Mouse (Mus musculus): Measurements from ENCODE around the gene Ptger1. TPM values are rescaled to one million over a fixed set of nuclear protein-coding genes. Genes with fewer than 3 reads are reported as not detected.

The Ptger1 gene
- 7.2 and 10.8 TPM in 2 replicates for total RNA-seq (2017)

- ATAC-seq (ENCODE audit: extremely low read depth, insufficient number of reproducible peaks, low FRiP score, poor library complexity, severe bottlenecking): no peak
Measured at GRCm38 (mm10) chr8:83665969-83666865, at the start of gene Ptger1. TSS of gene Ptger1 (plus strand) at chr8:83666678.

- ATAC-seq (ENCODE audit: extremely low read depth, insufficient number of reproducible peaks, low FRiP score, poor library complexity, severe bottlenecking): no peak
Measured at GRCm38 (mm10) chr8:83617111-83617510, 49.4 kb upstream of the Ptger1 start.

- ATAC-seq (ENCODE audit: extremely low read depth, insufficient number of reproducible peaks, low FRiP score, poor library complexity, severe bottlenecking): no peak
Measured at GRCm38 (mm10) chr8:83618566-83618965, 47.9 kb upstream of the Ptger1 start.

- ATAC-seq (ENCODE audit: extremely low read depth, insufficient number of reproducible peaks, low FRiP score, poor library complexity, severe bottlenecking): no peak
Measured at GRCm38 (mm10) chr8:83619568-83620285, 46.8 kb upstream of the Ptger1 start.

GRCm38 (mm10) chr8:83621691-83622388 lies 44.6 kb upstream of the Ptger1 start:
- ATAC-seq (ENCODE audit: extremely low read depth, insufficient number of reproducible peaks, low FRiP score, poor library complexity, severe bottlenecking): no peak

- peak; percentile 90 for ATAC-seq (ENCODE audit: extremely low read depth, insufficient number of reproducible peaks, low FRiP score, poor library complexity, severe bottlenecking)
Measured at GRCm38 (mm10) chr8:83622389-83622989, 44.0 kb upstream of the Ptger1 start.

- ATAC-seq (ENCODE audit: extremely low read depth, insufficient number of reproducible peaks, low FRiP score, poor library complexity, severe bottlenecking): no peak
Measured at GRCm38 (mm10) chr8:83623549-83623948, 42.9 kb upstream of the Ptger1 start.

GRCm38 (mm10) chr8:83624739-83625138 lies 41.7 kb upstream of the Ptger1 start:
- ATAC-seq (ENCODE audit: extremely low read depth, insufficient number of reproducible peaks, low FRiP score, poor library complexity, severe bottlenecking): no peak

- no peak for ATAC-seq (ENCODE audit: extremely low read depth, insufficient number of reproducible peaks, low FRiP score, poor library complexity, severe bottlenecking)
Measured at GRCm38 (mm10) chr8:83625676-83626299, 40.7 kb upstream of the Ptger1 start.

- ATAC-seq (ENCODE audit: extremely low read depth, insufficient number of reproducible peaks, low FRiP score, poor library complexity, severe bottlenecking): no peak
Measured at GRCm38 (mm10) chr8:83632083-83632707, 34.3 kb upstream of the Ptger1 start.

GRCm38 (mm10) chr8:83638856-83639255 lies 27.6 kb upstream of the Ptger1 start:
- no peak for ATAC-seq (ENCODE audit: extremely low read depth, insufficient number of reproducible peaks, low FRiP score, poor library complexity, severe bottlenecking)

GRCm38 (mm10) chr8:83639649-83640048 lies 26.8 kb upstream of the Ptger1 start:
- ATAC-seq (ENCODE audit: extremely low read depth, insufficient number of reproducible peaks, low FRiP score, poor library complexity, severe bottlenecking): no peak

GRCm38 (mm10) chr8:83647511-83647910 lies 19.0 kb upstream of the Ptger1 start:
- ATAC-seq (ENCODE audit: extremely low read depth, insufficient number of reproducible peaks, low FRiP score, poor library complexity, severe bottlenecking): no peak

- no peak for ATAC-seq (ENCODE audit: extremely low read depth, insufficient number of reproducible peaks, low FRiP score, poor library complexity, severe bottlenecking)
Measured at GRCm38 (mm10) chr8:83648031-83648430, 18.4 kb upstream of the Ptger1 start.

- no peak for ATAC-seq (ENCODE audit: extremely low read depth, insufficient number of reproducible peaks, low FRiP score, poor library complexity, severe bottlenecking)
Measured at GRCm38 (mm10) chr8:83649699-83650098, 16.8 kb upstream of the Ptger1 start.

GRCm38 (mm10) chr8:83652030-83652743 lies 14.3 kb upstream of the Ptger1 start, which contains the start of gene Gipc1:
TSS of gene Gipc1 (plus strand) at chr8:83652677.
- ATAC-seq (ENCODE audit: extremely low read depth, insufficient number of reproducible peaks, low FRiP score, poor library complexity, severe bottlenecking): peak; percentile 96

- ATAC-seq (ENCODE audit: extremely low read depth, insufficient number of reproducible peaks, low FRiP score, poor library complexity, severe bottlenecking): no peak
Measured at GRCm38 (mm10) chr8:83652744-83653661, 13.5 kb upstream of the Ptger1 start.
